Mouse (Mus musculus): Measurements from ENCODE around the gene Stap2.

Stap2 gene

GRCm38 (mm10) chr17:56007444-56008355 is 2.3 kb upstream of the Stap2 start:
- DNase-seq (ENCODE audit: extremely low read depth, low read depth, low spot score) = no peak

GRCm38 (mm10) chr17:56006956-56007355 is 1.6 kb upstream of the Stap2 start:
- no peak for DNase-seq (ENCODE audit: extremely low read depth, low read depth, low spot score)

GRCm38 (mm10) chr17:56003000-56003399 is 2.4 kb downstream of the Stap2 start:
- DNase-seq (ENCODE audit: extremely low read depth, low read depth, low spot score) = no peak

GRCm38 (mm10) chr17:55999794-56000499 is 5.4 kb downstream of the Stap2 start:
- DNase-seq (ENCODE audit: extremely low read depth, low read depth, low spot score) = no peak

DNA sequence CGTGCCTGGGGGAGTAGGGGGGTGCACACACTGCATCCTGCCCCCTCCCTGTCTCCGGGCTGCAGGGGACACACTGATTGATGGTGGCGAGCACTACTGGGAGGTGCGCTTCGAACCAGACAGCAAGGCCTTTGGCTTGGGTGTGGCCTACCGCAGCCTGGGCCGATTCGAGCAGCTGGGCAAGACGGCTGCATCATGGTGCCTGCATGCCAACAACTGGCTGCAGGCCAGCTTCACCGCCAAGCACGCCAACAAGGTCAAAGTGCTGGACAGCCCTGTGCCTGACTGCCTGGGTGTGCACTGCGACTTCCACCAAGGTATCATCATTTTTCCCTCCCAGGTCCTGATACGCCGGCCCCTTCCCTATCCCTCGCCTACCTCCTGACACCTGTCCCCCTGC is 9.4 kb downstream of the Stap2 start:
- DNase-seq (ENCODE audit: extremely low read depth, low read depth, low spot score) = no peak

DNA sequence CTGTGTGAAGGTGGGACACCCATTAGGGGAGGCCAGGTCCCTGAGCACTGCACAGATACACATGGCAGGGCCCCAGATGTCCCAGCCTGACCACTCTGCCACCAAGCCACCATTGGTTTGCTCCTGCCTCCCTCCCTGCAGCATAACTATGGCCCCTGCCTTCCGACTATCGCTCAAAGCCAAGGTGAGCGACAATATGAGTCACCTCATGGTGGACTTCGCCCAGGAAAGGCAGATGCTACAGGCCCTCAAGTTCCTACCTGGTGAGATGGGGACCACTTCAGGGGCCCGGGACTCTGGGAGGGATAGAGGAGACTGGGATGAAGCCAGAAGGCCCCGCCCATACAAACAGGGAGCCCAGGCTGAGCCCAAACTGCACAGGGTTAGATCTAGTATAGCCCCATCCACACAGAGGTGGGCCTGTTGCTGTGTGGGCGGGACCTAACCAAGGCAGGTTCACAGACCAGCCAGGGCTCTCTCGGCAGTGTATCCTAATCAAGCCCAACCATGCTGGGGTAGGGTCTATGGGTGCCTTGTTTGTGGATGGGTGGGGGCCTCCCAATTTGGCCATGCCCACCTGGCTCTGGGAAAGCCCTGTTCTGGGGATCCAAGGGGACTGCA is 15.0 kb downstream of the Stap2 start:
- DNase-seq (ENCODE audit: extremely low read depth, low read depth, low spot score) = no peak

DNA sequence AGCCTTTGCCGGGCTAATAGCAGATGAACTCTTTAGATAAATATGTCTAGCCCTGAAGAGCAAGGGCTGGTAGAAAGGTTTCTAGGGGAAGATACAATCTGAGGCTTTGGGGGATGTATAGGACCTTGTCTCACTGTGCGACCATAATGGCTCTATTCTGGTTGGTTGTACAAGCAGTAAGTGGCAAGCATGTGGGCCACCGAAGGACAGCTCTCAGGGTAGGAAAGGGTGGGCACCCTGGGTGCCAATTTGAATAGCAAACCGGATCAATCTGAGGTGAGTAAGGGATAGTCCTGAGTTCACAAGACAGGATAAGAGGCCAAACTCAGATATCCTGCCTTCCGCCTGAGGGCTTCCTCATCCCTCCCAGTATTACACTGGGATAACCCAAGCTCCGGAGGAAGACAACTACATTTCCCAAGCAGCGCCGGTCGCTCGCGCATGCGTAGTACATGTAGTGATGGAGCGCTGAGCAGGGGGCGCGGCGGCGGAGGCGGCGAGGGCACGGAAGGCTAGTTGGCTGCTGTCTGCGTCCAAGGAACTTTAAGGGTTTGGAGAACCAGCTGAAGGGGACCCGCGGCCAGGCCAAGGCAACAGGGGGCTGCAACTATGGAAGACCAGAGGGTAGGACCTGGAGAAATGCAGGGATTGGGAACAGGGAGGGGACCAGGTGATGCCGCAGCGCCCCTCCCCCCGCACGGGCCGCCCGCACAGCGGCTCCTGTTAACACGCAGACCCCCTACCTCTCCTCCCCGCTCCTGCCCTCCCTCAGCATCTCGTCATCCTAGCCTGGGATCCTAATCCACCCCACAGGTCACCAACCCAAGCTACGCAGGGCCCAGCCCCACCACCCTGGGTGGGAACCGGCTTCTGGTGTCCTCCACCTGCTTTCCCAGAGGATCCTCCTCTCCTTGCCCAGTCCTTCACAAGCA is 19.1 kb downstream of the Stap2 start, which contains the start of gene Fsd1:
Fsd1 (plus strand) TSS at position 480 of the 932 bp plus-strand sequence.
- no peak for DNase-seq (ENCODE audit: extremely low read depth, low read depth, low spot score)

- no peak for DNase-seq (ENCODE audit: extremely low read depth, low read depth, low spot score)
Measured at GRCm38 (mm10) chr17:55977301-55977700, 28.1 kb downstream of the Stap2 start.

DNA sequence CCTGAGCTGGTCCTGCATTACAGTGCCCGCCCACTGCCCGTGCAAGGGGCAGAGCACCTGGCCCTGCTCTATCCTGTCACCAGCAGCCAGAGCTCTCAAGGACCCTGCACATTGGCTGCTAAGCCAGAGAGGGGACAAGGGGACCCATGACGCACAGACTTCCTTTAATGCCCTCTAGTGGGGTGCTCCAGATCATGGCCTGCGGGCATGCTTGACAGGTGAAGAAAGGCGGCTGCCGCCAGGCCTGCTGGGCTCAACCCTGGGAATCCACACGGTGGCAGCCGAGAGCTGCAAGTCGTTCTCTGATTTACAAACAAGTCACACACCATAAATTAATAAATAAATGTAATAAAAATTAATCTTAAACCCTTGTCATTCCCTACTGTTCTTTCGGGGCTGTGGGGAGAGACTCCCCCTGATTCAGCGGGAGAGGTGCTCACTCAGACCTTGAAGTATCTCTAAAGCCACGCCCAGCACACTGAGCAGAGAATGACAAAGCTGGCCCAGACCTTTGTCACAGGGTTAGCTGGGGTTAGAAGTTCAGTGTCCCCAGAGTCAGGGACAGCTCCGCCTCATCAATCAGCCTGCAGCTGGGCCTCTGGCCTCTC is 29.0 kb downstream of the Stap2 start:
- DNase-seq (ENCODE audit: extremely low read depth, low read depth, low spot score) = no peak

GRCm38 (mm10) chr17:55971453-55971852 is 33.9 kb downstream of the Stap2 start:
- no peak for DNase-seq (ENCODE audit: extremely low read depth, low read depth, low spot score)

DNA sequence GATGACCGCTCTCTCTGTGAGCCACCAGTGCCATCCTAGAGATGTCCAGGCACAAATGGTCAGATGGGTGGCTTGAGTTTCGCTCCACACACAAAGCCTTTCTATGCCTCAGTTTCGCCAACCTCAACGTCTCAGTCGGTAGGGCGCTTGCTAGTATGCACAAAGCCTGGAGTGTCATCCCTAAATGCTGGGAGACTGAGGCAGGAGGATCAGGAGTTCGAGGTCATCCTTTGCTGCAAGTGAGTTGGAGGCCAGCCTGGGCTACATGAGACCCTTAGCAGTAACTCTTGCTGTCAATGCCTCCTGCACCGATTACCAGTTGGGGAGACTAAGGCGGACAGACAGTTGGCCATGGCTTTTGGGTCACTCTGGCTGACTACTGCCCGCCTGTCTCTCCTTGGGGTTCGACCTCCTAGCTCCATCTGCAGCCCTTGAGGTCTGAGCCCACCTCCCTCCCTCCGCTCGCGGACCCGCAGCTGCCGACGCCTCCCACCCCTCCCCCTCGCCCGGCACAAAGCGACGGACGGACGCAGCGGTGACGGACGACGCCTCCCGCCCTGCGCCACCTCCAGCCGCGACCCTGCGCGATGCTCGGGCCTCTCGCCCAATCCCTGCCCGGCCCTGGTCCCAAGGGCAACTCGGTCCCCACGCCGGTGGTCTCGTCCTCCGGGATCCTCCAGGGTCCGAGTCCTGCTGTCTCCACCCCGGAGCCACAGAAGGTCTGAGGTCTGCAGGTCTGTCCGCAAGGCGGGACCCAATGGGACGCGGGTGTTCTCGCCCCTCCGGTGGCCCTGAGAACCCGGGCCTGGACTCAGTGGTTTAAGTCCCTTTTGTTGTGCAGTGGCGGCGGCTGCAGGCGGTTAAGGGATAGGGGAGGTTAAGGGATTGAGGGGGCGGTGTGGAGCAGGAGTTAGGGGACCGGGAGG is 35.2 kb downstream of the Stap2 start, which contains the start of gene Shd:
Shd (plus strand) TSS at position 502 of the 926 bp plus-strand sequence.
- DNase-seq (ENCODE audit: extremely low read depth, low read depth, low spot score) = no peak

DNA sequence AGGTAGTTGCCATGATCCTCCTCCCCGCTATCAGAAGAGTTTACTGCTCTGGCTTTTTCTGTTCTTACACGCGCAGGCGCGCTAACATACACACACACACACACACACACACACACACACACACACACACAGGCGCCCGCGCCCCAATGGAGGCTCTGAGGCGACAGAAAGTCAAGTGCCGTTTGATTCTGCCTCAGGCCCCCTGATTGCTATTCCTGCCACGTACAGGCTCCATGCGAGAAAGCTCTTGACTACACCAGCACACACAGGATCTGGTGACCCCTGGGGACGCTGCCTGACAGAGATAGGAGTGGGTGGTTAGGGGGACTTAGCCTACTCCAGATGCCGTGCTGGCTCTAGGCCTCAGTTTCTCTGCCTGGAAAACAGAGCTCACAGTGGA is 35.8 kb downstream of the Stap2 start:
- DNase-seq (ENCODE audit: extremely low read depth, low read depth, low spot score) = no peak

- DNase-seq (ENCODE audit: extremely low read depth, low read depth, low spot score) = no peak
Measured at GRCm38 (mm10) chr17:55968210-55968609, 37.2 kb downstream of the Stap2 start.

DNA sequence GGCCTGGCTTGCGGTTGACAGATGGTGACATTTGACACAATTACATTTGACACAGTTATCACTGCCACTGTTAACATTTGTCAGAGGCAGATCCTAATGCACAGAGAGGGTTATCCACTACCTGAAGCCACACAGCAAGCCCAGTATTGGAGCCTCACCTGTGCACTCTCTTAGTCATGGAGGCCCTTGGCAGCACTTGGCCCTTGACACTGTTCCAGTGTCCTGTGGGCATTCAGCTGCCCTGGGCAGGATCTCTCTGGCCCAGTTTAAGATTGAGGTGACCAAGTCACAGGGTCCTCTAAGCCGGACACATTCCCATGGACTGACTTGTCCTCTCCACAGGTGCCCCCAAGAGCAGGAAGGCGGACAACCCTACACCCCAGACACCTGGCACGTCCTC is 38.2 kb downstream of the Stap2 start:
- DNase-seq (ENCODE audit: extremely low read depth, low read depth, low spot score) = no peak

- no peak for DNase-seq (ENCODE audit: extremely low read depth, low read depth, low spot score)
Measured at GRCm38 (mm10) chr17:55964996-55965395, 40.4 kb downstream of the Stap2 start.

GRCm38 (mm10) chr17:55964496-55964895 is 40.9 kb downstream of the Stap2 start:
- DNase-seq (ENCODE audit: extremely low read depth, low read depth, low spot score) = no peak

DNA sequence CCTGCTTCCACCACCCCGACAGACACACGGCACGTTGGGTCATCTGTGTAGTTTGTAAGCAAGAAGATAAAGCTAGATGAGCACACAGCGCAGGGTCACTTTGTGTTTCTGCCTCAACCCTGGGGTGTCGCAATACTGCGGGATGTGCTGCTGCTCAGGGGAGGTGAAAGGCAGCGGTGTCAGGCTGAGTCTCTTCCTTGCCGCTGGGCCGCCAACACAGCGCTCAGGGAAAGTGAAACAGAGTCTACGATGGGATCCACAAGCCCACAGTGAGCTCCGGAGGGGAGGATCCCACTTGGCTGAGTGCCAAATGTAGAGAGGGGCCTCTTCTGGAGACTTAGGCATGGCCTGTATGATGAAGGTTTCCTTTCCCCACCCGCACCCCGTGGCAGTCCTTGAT is 42.2 kb downstream of the Stap2 start:
- no peak for DNase-seq (ENCODE audit: extremely low read depth, low read depth, low spot score)

DNA sequence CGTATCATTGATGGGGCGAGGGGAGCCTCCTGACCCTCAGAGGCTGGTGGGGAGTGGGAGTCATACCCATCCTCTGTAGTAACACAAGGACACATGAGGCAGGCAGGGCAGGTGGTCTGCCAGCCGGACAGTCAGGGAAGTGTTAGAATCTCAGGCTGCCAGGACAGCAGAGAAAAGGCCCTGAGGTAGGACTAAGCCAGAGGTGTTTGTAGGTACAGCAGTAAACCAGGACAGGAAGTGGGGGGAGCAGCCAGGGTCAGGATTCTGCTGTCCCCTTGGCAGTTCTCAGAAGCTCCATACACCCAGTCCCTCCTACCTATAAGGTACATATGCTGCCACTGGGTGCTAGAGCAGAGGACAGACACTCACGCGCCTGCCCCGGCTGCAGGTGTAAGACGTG is 43.8 kb downstream of the Stap2 start:
- DNase-seq (ENCODE audit: extremely low read depth, low read depth, low spot score) = no peak

GRCm38 (mm10) chr17:55960791-55961190 is 44.6 kb downstream of the Stap2 start:
- no peak for DNase-seq (ENCODE audit: extremely low read depth, low read depth, low spot score)
